Mouse (Mus musculus) gastrocnemius, postnatal 4 days (tissue): ENCODE results near the gene Alg12. TPM values are rescaled to one million over a fixed set of nuclear protein-coding genes. Genes with fewer than 3 reads are reported as not detected.

Source experiments
- DNase-seq, 2 experiments: peaks; one replicate each; pipeline ENCODE4 v3.0.0; 2021 to 2022; ENCODE audit warnings: low spot score in 2 of 2, mixed read lengths in 2 of 2
- long read RNA-seq, 2 experiments: library from polyadenylated mRNA; stranded (forward); transcript quantifications; one replicate each; pipeline ENCODE4 v2.0.0; 2021
- total RNA-seq, 2 experiments: library from RNA; stranded (reverse); gene quantifications; 2 replicates each; pipeline ENCODE4 v1.2.3; 2021

The Alg12 gene
- 1 to 10 TPM; 6.9 to 9.0 TPM for total RNA-seq
- long read RNA-seq, experiment 1, partial matches to known transcripts = 1 of 4 reads
- long read RNA-seq, experiment 1, other reads (novel, unspliced or antisense) = 0 of 4 reads
- long read RNA-seq, experiment 2, transcript Alg12-204 (10 exons, 2,130 nt) = major isoform, 5 of 8 reads
- long read RNA-seq, experiment 2, partial matches to known transcripts = 0 of 8 reads
- long read RNA-seq, experiment 2, other reads (novel, unspliced or antisense) = 2 of 8 reads

DNA sequence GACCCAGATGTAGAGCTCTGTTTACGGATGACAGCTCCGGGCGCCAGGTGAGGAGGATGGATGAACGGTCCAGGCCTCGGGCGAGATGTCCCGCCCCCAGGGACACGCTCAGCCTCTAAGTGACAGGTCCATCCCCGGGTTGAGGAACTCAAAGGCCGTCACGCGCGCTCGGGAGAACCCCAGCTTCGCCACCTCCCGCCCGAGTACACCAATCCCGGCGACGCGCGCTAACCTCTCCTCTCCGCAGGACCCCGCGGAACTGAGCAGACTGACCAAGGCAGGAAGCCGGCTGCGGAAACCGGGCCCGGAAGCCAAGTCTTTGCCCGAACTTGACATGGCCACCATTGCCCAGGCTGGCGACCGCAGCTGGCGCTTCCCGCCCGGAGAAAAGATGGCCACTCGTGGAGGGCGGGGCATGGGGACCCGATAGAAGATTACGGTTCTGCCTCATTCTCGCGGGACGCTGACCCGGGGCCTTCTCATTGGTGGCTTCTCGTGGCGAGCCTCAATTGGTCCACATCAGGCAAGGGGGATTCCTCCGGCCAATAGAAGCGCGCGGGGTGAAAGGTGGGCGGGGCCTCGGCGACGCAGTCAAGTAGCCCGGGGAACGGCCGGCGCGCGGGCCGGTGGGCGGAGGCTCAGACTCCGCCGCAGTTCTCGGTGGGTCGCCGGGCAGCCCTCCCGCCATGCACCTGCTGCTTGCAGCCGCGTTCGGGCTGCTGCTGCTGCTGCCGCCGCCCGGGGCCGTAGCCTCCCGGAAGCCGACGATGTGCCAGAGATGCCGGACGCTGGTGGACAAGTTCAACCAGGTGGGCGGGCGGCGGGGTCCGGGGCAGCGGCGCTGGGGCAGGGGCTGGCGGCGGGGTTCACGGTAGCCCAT is at the start of gene Alg12, which contains the start of gene Creld2:
Gene Alg12, minus strand, starts transcription at position 293 of the 880 bp plus-strand sequence.
Gene Creld2, plus strand, starts transcription at position 621 of the 880 bp plus-strand sequence.
- DNase-seq = peak; percentile 96 to 99

DNA sequence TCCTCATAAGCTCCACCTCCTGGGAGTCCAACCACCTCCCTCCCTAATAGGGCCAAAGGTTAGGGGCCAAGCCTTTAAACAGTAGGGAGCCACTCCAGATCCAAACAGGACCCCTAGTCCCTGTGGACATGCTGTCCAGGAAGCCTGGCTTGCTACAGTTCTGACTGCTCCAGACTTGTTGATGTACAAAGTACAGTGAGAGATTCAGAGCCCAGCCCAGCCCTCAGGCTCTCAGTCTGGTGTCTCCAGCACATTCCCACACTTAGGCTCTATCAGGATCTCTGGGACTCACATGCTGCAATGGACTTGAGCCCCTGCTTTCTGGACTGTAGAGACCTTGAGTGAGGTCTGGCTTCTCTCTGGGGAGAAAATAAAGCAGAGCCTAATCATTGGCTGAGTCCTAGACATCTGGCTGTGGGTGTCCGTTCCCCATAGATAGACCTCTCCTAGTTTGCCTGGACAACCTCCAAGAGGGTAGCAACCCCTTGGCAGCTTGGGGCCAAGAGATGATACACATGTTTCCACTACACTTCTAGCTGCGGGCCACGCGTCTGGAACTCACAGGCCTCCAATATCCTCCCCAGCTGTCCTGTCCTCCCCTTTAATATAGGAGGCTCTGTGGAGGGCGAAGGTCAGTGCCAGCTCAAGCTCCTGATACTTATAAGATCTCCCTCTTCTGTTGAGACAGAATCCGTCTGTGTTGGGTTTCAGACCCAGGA is 49.1 kb upstream of the Alg12 start:
- no peak for DNase-seq

DNA sequence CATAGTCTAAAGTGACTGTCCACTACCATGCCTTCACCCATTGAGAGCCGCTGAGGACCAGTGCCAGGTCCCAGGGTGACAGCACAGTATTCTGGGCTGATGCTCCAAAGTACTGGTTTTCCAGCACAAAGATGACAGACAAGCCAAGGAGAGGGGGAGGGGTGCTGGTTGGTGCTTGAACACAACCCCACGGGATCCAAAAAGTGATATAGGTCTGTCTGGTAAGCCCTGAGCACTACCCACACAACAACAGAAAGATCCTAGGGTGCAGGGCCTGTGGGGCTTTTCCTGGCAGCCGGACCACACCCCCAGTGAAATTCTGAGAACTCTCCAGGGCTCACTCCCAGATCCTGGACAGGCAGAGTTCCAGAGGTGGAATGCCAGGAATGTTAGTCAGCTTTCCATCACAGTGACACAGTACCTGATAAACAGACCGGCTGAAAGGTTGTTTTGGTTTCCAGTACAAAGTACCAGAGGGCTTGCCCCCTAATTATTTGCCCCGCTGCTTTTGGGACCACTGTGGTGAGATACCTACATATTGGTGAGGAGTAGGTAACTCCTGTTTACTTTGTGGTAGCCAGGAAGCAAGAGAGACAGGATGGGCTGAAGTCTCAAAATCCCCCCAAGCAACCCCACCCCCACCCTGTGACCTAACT is 48.4 kb upstream of the Alg12 start:
- no peak for DNase-seq

DNA sequence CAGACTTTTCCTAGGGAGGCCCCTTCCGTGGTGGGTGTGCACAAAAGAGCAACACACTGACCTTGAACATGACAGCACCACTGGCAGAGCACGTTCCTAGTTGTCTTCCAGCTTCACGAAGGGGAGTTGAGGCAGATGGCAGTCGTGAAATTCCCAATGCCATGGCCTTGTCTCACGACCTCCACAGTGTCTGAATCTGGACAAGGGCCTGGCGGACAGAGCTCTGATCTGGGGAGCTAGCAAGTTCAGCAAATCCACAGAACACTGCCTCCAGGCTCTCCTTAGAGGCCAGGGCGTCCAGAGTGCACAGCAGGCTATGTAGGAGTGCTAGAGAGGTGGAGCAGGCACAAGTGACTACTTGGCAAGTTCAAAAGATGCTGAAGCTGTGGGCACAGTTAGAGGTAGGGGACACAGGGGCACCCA is 47.8 kb upstream of the Alg12 start:
- no peak for DNase-seq

DNA sequence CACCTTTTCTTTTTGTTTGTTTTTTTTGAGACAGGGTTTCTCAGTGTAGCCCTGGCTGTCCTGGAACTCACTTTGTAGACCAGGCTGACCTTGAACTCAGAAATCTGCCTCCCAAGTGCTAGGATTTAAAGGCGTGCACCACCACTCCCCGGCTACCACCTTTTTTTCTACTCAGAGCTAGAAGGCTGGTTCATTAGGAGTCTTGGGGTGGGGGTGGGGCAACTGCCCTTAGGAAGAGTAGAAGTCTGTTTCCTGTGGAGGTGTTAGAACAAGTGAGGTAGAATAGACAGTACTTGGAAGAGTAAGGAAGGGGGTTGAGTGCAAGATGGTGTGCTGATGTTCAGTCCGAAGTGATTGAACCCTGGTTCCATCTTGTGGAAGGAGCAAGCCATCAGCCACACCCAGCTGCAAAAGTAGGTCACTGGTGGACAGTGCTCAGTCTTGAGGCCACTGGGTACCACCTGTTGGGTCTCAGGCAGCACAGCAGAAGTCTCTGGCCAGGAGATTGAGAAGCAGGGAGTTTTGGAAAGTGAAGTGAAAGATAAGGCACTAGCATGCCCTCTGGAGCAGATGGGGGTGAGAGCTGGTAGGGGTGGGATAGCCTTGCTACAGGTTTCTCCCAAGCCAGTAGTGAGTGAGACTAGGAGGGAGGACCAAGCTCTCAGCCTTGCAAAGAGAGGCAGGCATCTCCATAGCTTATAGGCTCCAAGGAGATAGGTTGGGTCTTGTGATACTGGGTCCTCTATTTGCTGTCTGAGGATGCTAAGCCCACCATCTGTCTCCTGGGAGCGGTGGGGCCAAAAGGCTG is 47.0 kb upstream of the Alg12 start:
- no peak for DNase-seq

DNA sequence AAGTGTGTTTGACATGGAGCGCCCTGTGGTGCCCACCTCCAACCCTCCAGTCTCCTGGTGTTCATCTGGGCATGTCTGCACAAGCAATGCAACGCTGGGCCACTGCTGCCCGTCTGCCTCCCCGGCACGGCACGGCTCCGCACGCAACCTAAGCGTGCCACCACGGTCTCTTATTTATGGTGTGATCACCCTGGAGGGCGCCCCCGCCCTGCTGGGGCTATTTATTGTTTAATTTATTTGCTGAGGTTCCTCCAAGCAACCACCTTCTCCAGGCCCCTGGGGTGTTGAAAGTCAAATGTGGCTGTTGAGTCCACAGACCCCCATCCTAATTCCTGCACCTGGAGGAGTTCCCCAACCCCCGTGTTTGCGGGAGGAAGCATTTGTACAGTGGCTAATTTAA is 45.9 kb upstream of the Alg12 start:
- DNase-seq = no peak

DNA sequence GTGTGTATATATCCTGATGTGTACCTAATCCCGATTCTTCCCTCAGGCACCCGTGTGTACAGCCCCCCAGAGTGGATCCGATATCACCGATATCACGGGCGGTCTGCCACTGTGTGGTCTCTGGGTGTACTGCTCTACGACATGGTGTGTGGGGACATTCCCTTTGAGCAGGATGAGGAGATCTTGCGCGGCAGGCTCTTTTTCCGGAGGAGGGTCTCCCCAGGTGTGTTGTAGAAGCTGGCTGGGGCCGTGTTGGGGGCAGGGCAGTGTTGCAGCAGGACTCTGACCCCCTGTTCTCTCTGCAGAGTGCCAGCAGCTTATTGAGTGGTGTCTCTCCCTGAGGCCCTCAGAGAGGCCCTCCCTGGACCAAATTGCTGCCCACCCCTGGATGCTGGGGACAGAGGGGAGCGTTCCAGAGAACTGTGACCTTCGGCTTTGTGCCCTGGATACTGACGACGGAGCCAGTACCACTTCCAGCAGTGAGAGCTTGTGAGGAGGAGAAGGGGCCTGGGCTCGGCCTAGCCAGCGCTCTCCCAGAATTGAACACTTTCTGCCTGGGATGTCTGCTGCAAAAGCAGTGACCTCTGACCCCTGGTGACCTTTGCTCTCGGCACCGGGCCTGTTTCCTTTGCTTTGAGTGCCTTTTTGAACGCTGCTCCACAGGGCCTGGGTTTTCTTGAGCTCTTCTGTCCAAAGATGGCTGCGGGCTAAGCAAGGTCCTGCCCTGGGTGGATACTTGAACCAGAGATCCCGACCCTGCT is 45.3 kb upstream of the Alg12 start:
- no peak for DNase-seq

DNA sequence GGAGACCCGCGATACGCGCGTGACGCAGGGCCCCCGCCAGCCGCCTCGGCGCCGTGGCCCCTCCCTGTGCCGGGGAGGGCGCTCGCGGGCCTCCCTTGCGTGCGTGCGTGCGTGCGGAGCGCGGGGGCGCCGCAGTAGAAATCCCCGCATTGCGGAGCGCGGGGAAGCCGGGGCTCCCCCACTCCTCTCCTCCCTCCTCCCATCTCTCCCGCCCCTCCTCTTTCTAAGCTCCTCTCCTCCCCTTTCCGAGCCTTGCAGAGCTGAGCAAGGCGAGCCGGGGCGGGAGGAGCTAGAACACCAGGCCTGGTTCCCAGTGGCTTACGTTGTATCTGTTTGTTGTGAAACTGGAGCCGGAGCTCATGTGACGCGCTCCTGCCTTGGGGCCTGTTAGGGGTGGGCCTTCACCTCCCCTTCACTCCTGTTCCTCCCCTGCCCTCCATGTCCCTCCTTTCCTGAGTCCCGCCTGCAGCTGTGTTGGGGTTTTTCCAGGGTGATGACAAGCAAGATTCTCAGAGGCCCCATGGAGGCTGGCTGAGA is 44.6 kb upstream of the Alg12 start:
- DNase-seq = peak; percentile 70 to 89

DNA sequence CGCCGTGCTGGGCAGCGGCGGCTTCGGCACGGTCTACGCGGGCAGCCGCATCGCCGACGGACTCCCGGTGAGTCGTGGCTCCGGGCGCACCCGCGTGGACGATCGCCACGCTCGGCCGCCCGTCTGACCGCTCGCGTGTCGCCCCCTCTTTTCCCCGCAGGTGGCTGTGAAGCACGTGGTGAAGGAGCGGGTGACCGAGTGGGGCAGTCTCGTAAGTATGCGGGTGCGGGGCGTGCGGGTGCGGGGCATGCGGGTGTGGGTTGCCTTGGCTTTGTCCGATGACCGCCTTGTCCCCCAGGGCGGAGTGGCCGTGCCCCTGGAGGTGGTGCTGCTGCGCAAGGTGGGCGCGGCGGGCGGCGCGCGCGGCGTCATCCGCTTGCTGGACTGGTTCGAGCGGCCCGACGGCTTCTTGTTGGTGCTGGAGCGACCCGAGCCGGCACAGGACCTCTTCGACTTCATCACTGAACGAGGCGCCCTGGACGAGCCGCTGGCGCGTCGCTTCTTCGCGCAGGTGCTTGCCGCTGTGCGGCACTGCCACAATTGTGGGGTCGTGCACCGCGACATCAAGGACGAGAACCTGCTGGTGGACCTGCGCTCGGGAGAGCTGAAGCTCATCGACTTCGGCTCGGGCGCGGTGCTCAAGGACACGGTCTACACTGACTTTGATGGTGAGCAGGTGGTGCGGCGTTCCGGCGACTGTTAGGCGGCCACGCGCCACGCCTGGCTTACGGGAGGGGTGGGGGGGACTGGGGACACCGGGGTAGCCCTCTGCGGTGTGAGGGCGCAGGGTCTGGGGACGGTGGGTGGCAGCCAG is 44.0 kb upstream of the Alg12 start:
- DNase-seq = peak; percentile 44 to 59

DNA sequence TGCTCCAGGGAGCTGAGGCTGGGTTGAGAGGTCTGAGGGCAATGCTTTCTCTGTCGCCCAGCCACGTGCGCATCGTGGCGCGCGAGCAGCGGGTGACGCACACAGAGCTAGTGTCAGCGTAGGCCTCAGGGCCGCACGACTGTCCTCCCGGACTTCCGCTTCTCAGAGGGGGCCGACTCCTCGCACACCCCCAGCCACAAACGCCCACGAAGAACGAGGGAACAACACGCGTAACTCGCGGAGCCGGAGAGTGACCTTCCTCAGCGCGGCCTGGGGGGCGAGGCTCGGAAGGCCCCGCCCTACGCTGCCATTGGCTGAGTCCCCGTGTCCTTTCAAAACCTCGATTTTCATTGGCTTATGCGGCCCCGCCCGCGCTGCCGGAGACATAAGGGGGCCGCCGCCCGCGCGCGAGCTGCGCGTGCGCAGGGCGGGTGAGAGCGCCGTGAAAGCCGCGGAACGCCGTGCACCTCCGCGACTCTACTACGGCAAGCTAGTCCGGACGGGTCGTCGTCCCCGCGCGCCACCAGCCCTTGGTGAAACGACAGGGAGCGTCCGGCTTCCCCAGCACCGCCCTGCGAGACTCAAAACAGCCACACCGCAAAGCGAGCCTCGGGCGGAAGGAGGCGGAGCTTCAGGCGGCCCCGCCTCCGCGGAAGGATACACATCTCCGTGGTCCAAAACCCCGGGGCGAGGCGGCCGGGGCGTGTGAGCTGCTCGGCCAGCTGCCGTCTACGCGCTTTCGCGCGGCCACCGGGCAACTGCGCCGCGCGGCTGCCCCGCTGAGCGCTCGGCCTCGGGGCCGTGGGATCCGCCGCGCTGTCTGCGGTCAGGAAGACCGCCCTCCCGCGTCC is 42.9 kb upstream of the Alg12 start, which contains the start of gene Pim3:
Gene Pim3, plus strand, starts transcription at position 415 of the 851 bp plus-strand sequence.
- DNase-seq = peak; percentile 89 to 95

DNA sequence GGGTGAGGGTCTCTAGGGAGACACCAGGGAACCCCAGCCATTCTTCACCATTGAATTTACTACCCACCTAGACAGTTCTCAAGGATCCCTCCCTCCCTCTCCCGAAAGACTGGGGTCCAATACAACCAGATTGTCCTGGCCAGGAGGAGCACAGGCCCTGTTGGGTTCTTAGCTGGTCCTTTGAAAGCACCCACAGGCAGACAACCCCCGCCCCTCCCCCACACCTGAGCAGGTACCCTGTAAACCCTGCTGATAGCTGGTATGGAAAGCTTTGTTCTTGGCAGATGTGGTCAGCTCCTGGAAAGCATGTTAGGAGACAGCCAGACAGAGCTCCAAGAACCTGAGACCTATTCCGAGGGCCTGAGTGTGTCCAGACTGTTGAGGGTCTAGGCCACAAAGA is 41.7 kb upstream of the Alg12 start:
- DNase-seq = no peak

DNA sequence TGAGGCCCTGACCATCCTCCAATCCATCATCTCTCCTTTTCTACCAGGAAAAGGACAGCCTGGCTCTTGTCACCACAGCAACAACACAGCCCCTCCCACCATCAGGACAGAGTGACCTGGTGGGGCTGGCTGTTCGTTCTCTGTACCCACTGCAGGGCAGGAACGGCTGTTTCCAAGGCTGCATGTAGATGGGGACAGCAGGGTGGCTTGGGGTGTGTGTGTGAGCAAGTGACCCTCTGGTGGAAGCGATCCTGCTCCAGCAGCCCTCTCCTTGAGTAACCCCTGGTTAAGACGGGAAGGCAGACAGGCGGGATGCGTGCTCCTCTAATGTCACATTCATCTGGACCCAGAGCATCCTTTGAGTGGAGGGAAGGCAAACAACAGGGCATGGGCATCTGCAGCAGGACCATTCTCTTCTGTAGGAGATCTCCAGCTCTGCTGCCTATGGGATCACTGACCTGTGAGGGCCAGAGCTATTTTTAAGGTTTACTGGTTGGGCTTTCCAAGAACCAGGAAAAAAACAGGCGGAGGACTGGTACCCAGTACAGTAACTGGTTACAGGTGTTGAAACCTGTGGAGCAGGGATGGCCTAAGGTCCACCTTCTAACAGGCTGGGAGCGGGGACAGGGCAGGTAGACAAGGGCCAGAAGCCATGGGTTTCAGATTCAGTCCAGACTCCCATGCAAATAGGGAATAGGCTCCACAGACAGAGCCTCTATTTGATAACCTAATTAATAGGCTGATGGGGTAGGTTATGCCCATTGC is 40.3 kb upstream of the Alg12 start:
- DNase-seq = no peak

DNA sequence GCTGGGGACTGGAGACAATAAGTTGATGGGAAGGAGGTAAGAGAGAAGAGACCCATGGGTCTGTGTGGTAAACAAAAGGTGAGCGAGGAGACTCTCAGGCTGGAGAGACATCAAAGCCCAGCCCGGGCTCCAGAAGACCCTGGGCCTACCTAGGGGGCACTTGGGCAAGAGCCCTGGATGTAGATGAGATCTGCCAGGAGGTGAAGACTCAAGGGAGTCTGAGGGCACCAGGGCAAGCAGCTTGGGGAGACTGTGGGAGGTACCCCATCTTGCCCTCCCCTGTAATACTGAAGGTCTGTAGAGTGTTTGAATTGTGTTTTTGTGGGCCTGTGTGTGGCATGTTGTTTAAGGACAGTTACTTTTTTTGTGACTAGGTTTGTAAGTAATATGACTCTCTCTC is 39.6 kb upstream of the Alg12 start:
- DNase-seq = no peak

DNA sequence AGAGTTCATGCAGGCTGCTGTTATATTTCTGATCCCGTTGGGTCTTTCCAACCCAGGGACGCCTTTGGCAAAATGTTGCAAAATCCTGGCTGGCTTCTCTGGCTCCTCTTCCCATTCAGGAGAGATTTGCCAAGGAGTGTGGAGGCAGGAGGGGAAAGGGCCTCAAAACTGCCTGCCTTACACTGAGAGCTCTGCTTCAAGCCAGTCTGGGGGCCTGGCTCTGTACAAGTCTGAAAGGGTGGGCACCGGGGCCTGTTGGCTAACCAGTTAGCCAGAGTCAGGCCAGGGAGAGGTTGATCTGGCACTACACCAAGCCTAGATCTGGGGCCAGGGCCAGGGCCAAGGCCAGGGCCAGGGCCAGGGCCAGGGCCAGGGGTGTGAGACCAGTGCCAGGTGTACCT is 39.0 kb upstream of the Alg12 start:
- no peak for DNase-seq

DNA sequence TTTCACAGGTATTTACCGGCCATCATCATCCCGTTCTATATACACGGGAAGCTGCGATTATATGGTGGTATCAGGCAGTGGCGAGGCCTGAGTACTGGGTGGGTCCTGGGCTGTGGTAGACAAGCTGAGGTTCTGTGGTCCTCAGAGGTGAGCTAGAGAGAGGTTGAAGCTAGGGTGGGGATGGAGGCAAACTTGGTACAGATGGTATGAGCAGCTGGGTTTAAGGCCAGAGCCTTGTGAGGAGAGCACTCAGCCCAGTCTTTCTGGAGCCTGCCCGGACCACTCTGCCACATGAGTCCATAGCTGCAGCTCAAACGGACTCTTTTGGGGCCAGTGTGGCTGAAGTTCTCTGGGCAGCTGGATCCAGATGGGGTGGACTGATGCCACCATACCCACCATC is 38.2 kb upstream of the Alg12 start:
- no peak for DNase-seq

DNA sequence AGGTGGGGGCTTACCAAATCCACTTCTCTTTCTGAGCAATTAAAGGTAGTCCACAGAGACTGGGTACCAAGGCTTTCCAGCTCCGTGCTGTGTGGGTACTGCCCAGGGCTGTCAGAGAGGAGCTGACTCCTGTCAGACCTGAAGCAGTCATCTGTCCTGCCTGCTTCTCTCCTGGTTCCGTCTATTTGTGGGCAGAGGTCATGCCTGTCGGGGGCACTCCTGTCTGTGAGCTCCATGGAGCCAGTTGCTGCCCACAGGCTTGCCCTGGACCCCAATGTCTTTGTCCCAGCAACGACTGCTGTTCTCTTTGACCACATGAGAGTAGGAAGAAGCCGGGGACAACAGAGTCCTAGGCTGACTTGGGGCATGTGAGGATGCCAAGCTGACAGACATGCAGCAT is 37.5 kb upstream of the Alg12 start:
- no peak for DNase-seq
